Mouse (Mus musculus) E14TG2a.4 (cell line): ENCODE measurements at regions not wholly inside any gene's neighbourhood (a gene's known extent, or its start where the extent isn't known, plus 50 kb on each side); places are given as distances from the start of the nearest gene placed in this dataset.

Experiments used
- CTCF ChIP-seq: conservative IDR thresholded peaks from 2 replicates; pipeline ENCODE4 v1.5.1; 2014; ENCODE audit warnings: low read length
- NANOG ChIP-seq: IDR thresholded peaks from 2 replicates; pipeline ENCODE4 v1.6.1; 2014; ENCODE audit warnings: borderline replicate concordance, low read length, mixed read lengths
- POU5F1 ChIP-seq: IDR thresholded peaks from 2 replicates; pipeline ENCODE4 v1.6.1; 2014; ENCODE audit warnings: low read length, borderline replicate concordance

DNA sequence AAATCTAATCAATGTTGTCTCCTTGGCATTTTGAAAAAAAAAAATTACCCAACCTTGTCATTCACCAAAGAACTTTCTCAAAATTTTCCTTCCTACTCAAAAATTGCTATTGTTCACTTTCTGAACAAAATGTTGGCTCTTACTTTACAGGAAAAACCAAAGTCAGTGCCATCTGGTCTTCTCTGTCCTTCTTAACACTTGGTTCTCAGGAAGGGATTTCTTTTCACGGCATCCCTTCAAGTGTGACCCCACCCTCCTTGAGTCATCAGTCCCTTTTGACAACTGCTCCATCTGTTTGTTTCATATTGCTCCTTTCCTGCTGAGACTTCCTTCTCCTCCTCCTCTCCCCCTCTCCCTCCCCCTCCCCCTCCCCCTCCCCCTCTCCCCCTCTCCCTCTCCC lies 245.1 kb upstream of the Pex5l start:
- no peak for TF ChIP-seq CTCF
- TF ChIP-seq POU5F1 = no peak
- no peak for TF ChIP-seq NANOG
